Mouse (Mus musculus): ENCODE measurements around the gene Evi5l. TPM values are rescaled to one million over a fixed set of nuclear protein-coding genes. Genes with fewer than 3 reads are reported as not detected.

Gene Evi5l
- total and polyA plus RNA-seq, 3 experiments: 4.5 to 10.8 TPM; not detected in 1

DNA sequence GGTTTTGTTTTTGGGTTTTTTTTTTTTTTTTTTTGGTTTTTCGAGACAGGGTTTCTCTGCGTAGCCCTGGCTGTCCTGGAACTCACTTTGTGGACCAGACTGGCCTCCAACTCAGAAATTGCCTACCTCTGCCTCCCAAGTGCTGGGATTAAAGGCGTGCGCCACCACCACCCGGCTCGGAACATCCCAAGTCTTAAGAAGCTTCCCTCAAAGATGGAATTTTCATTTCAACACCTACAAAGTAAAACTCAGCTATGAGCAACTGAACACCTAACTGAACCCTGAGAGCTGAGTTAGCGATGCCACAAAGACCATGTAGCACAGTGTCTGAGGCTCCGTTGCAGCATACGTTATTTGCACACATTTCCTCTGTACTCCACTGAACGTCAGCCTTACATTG lies 32.6 kb upstream of the Evi5l start, which contains the start of gene Cd209g:
Cd209g (plus strand) TSS at position 301 of the 400 bp plus-strand sequence.
- no peak within 1 kb of the TSS for H3K4me3 ChIP-seq (ENCODE audit: control insufficient read depth in 1 of 2, insufficient read depth in 1 of 2, low read depth in 2 of 2, low read length in 2 of 2)
- no peaks in the 10 kb centered on the region for H3K9me3 ChIP-seq (replicated peaks; ENCODE audit: insufficient read depth, low read length)
- H3K79me2 ChIP-seq (ENCODE audit: control insufficient read depth, insufficient read depth, low read length, poor library complexity): no peaks in the 10 kb centered on the region
- no peak within 1 kb of the TSS for H3K9ac ChIP-seq (ENCODE audit: control insufficient read depth, low read depth, low read length, poor library complexity, severe bottlenecking)
- H3K27ac ChIP-seq (ENCODE audit: control insufficient read depth, low read depth, low read length): no peak within 1 kb of the TSS
- TF ChIP-seq RAD21 (IDR thresholded peaks at IDR 0.05; ENCODE audit: low read depth, low read length): no peak
- TF ChIP-seq JUND (IDR thresholded peaks at IDR 0.05; ENCODE audit: low read depth, low read length): no peak
- no peak for TF ChIP-seq MAX (IDR thresholded peaks at IDR 0.05; ENCODE audit: low read length)
- no peak for TF ChIP-seq TBP (IDR thresholded peaks at IDR 0.05; ENCODE audit: low read depth, low read length)
- no peak for TF ChIP-seq EP300 (IDR thresholded peaks at IDR 0.05; ENCODE audit: low read depth in 1 of 2, low read length in 2 of 2)
- TF ChIP-seq TCF12 (IDR thresholded peaks at IDR 0.05; ENCODE audit: low read depth, low read length): no peak
- TF ChIP-seq ZC3H11A (IDR thresholded peaks at IDR 0.05; ENCODE audit: low read depth, low read length): no peak
- TF ChIP-seq E2F4 (IDR thresholded peaks at IDR 0.05; ENCODE audit: borderline replicate concordance, low read depth, low read length): no peak
- H3K27me3 ChIP-seq (ENCODE audit: control insufficient read depth in 1 of 2, insufficient read depth in 2 of 2, low read length in 2 of 2): no peaks in the 10 kb centered on the region; a peak in 2 of 4 replicates
- no peak for DNase-seq (ENCODE audit: low read depth, low spot score)
- H3K36me3 ChIP-seq (ENCODE audit: control insufficient read depth in 1 of 2, insufficient read depth in 2 of 2, low read length in 2 of 2): no peaks in the 10 kb centered on the region
- no peaks in the 10 kb centered on the region for H3K4me1 ChIP-seq (ENCODE audit: control insufficient read depth in 1 of 2, insufficient read depth in 2 of 2, low read length in 2 of 2)

DNA sequence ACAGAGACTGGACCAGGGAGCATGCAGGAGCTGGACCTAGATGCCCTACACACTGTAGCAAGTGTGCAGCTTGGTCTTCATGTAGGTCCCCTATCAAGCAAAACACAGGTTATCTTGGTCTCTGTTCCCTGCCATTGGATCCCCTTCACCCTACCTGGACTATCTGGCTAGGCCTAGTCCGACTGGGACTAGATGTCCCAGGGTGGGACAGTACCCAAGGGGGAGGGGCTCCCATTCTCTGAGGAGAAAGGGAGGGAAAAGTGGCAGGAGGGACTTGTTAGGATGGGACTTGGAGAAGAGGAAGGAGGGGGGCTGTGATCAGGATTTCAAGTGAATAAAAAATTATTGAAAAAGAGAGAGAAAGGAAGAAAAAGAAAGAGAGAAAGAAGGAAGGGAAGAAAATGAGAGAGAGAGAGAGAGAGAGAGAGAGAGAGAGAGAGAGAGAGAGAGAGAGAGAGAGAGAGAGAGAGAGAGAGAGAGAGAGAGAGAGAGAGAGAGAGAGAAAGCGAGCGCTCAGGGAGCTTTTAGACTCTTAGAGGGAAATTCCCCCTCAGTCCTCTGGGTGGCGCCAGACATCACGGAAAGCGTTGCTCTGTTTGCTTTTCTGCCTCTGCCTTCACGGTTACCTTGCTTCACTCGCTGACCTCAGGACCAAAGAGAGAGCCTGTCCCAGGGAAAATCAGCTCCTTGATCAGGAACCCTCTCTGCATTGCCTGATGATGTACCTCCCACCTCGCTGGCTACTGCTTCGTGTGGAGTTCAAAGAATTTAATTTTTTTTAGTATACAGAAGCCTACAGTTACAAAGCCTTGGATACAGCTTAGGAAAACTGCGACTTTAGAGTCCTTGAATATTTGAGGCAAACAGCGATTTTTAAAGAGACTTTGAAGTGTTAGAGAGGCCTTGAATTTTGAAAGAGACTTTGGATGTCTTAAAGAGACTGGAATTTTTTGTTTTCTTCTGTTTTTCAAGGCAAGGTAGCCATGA lies 26.4 kb upstream of the Evi5l start:
- peak; percentile 86 for DNase-seq (ENCODE audit: low read depth, low spot score)
- no peaks in the 10 kb centered on the region for H3K4me1 ChIP-seq (ENCODE audit: control insufficient read depth in 1 of 2, insufficient read depth in 2 of 2, low read length in 2 of 2)
- 0 out of 4 replicates have a peak overlapping the region, but pooled peaks of 1 of the 2 experiments have one; percentile 12 for H3K4me3 ChIP-seq (ENCODE audit: control insufficient read depth in 1 of 2, insufficient read depth in 1 of 2, low read depth in 2 of 2, low read length in 2 of 2)
- no peak overlapping the region for H3K27ac ChIP-seq (ENCODE audit: control insufficient read depth, low read depth, low read length)
- H3K36me3 ChIP-seq (ENCODE audit: control insufficient read depth in 1 of 2, insufficient read depth in 2 of 2, low read length in 2 of 2): no peaks in the 10 kb centered on the region
- no peaks in the 10 kb centered on the region for H3K79me2 ChIP-seq (ENCODE audit: control insufficient read depth, insufficient read depth, low read length, poor library complexity)
- H3K9ac ChIP-seq (ENCODE audit: control insufficient read depth, low read depth, low read length, poor library complexity, severe bottlenecking): no peak overlapping the region
- H3K27me3 ChIP-seq (ENCODE audit: control insufficient read depth in 1 of 2, insufficient read depth in 2 of 2, low read length in 2 of 2): peaks cover 0 to 2% of the 10 kb centered on the region in 2 experiments; a peak in 3 of 4 replicates
- H3K9me3 ChIP-seq (replicated peaks; ENCODE audit: insufficient read depth, low read length): no peaks in the 10 kb centered on the region
- no peak for TF ChIP-seq MYB (IDR thresholded peaks at IDR 0.05; ENCODE audit: low read depth, low read length)
- peak; percentile 95 for TF ChIP-seq ZC3H11A (IDR thresholded peaks at IDR 0.05; ENCODE audit: low read depth, low read length)
- TF ChIP-seq POLR2AphosphoS2 (IDR thresholded peaks at IDR 0.05; ENCODE audit: low read length): no peak
- peak; percentile 91 for TF ChIP-seq RAD21 (IDR thresholded peaks at IDR 0.05; ENCODE audit: low read depth, low read length)
- peak; percentile 78 to 94 (median 85) for TF ChIP-seq CTCF (IDR thresholded peaks at IDR 0.05 in 2 of 3, conservative IDR thresholded peaks at IDR 0.05 in 1 of 3; ENCODE audit: control insufficient read depth in 1 of 3, insufficient read depth in 1 of 3, low read depth in 2 of 3, low read length in 3 of 3, poor library complexity in 1 of 3, severe bottlenecking in 1 of 3)
- TF ChIP-seq SMC3 (IDR thresholded peaks at IDR 0.05; ENCODE audit: low read depth, low read length): peak; percentile 91
- peak; percentile 98 for TF ChIP-seq JUND (IDR thresholded peaks at IDR 0.05; ENCODE audit: low read depth, low read length)

- Histone ChIP-seq H3K79me2 (ENCODE audit: control insufficient read depth, insufficient read depth, low read length, poor library complexity) (no peaks in the 10 kb centered on the region), H3K4me1 (ENCODE audit: control insufficient read depth in 1 of 2, insufficient read depth in 2 of 2, low read length in 2 of 2) (no peaks in the 10 kb centered on the region), H3K27ac (ENCODE audit: control insufficient read depth, low read depth, low read length) (no peak overlapping the region), H3K9ac (ENCODE audit: control insufficient read depth, low read depth, low read length, poor library complexity, severe bottlenecking) (no peak overlapping the region), H3K27me3 (ENCODE audit: control insufficient read depth in 1 of 2, insufficient read depth in 2 of 2, low read length in 2 of 2) (peaks cover 0 to 2% of the 10 kb centered on the region in 2 experiments; a peak in 3 of 4 replicates), H3K9me3 (replicated peaks; ENCODE audit: insufficient read depth, low read length) (no peaks in the 10 kb centered on the region), H3K36me3 (ENCODE audit: control insufficient read depth in 1 of 2, insufficient read depth in 2 of 2, low read length in 2 of 2) (no peaks in the 10 kb centered on the region), H3K4me3 (ENCODE audit: control insufficient read depth in 1 of 2, insufficient read depth in 1 of 2, low read depth in 2 of 2, low read length in 2 of 2) (no peak overlapping the region)
- peak in 2 of 3 experiments; percentile 26 to 28; a peak in 3 of 6 replicates for TF ChIP-seq CTCF (IDR thresholded peaks at IDR 0.05 in 2 of 3, conservative IDR thresholded peaks at IDR 0.05 in 1 of 3; ENCODE audit: control insufficient read depth in 1 of 3, insufficient read depth in 1 of 3, low read depth in 2 of 3, low read length in 3 of 3, poor library complexity in 1 of 3, severe bottlenecking in 1 of 3)
- TF ChIP-seq TAL1 (IDR thresholded peaks at IDR 0.05; ENCODE audit: low read length): no peak
- DNase-seq (ENCODE audit: low read depth, low spot score): peak; percentile 61
Measured at GRCm38 (mm10) chr8:4141721-4142120, 24.6 kb upstream of the Evi5l start.

Measured in MEL (cell line).